Mouse (Mus musculus): Measurements from ENCODE around the gene Psmd9. TPM values are rescaled to one million over a fixed set of nuclear protein-coding genes. Genes with fewer than 3 reads are reported as not detected.

Psmd9 gene
- 10 to 100 TPM; 14.1 to 18.3 TPM for total RNA-seq (2021)

GRCm38 (mm10) chr5:123169284-123169683 is at the start of gene Psmd9:
Gene Psmd9 (plus strand): TSS chr5:123169413.
- intact Hi-C loops (cut with DNase I): no loop called here
- DNase-seq: no peak

- DNase-seq: no peak
- intact Hi-C loops (cut with DNase I): no loop called here
Observed at GRCm38 (mm10) chr5:123120624-123121215, 48.5 kb upstream of the Psmd9 start.

- no peak for DNase-seq
- intact Hi-C loops (cut with DNase I): no loop called here
Observed at GRCm38 (mm10) chr5:123122181-123122580, 47.0 kb upstream of the Psmd9 start.

- DNase-seq: no peak
- intact Hi-C loops (cut with DNase I): no loop called here
Observed at GRCm38 (mm10) chr5:123125105-123125504, 44.1 kb upstream of the Psmd9 start.

- no peak for DNase-seq
- intact Hi-C loops (cut with DNase I): no loop called here
Observed at GRCm38 (mm10) chr5:123125638-123126406, 43.4 kb upstream of the Psmd9 start.

GRCm38 (mm10) chr5:123127031-123127430 is 42.2 kb upstream of the Psmd9 start:
- no peak for DNase-seq
- intact Hi-C loops (cut with DNase I): no loop called here

- intact Hi-C loops (cut with DNase I): no loop called here
Observed at GRCm38 (mm10) chr5:123128426-123129169, 40.6 kb upstream of the Psmd9 start.

GRCm38 (mm10) chr5:123129170-123129757 is 39.9 kb upstream of the Psmd9 start:
- no peak for DNase-seq
- intact Hi-C loops (cut with DNase I): no loop called here

More at GRCm38 (mm10) chr5:123128426-123129169, 40.6 kb upstream of the Psmd9 start:
- no peak for DNase-seq

GRCm38 (mm10) chr5:123130030-123130813 is 39.0 kb upstream of the Psmd9 start:
- intact Hi-C loops (cut with DNase I): no loop called here
- DNase-seq: no peak

- intact Hi-C loops (cut with DNase I): no loop called here
Observed at GRCm38 (mm10) chr5:123130814-123131148, 38.4 kb upstream of the Psmd9 start.

GRCm38 (mm10) chr5:123132308-123133071 is 36.7 kb upstream of the Psmd9 start, which contains the start of gene Rhof:
Gene Rhof (minus strand): TSS chr5:123132692.
- intact Hi-C loops (cut with DNase I): loop anchor here (1.0 kb wide), 5 partner anchors 15 to 69 kb away; no protein-coding TSS in a partner anchor

More at GRCm38 (mm10) chr5:123130814-123131148, 38.4 kb upstream of the Psmd9 start:
- no peak for DNase-seq

GRCm38 (mm10) chr5:123133083-123133783 is 36.0 kb upstream of the Psmd9 start:
- peak; percentile 94 for DNase-seq
- intact Hi-C loops (cut with DNase I): loop anchor here (1.0 kb wide), 3 partner anchors 16 to 38 kb away; no protein-coding TSS in a partner anchor

More at GRCm38 (mm10) chr5:123132308-123133071, 36.7 kb upstream of the Psmd9 start, which contains the start of gene Rhof:
- peak; percentile 86 to 91 for DNase-seq

- DNase-seq: no peak
- intact Hi-C loops (cut with DNase I): loop anchor here (1.0 kb wide), 3 partner anchors 16 to 38 kb away; no protein-coding TSS in a partner anchor
Observed at GRCm38 (mm10) chr5:123133784-123134143, 35.4 kb upstream of the Psmd9 start.

- intact Hi-C loops (cut with DNase I): no loop called here
- peak; percentile 74 to 76 for DNase-seq
Observed at GRCm38 (mm10) chr5:123134186-123134874, 34.9 kb upstream of the Psmd9 start.

- intact Hi-C loops (cut with DNase I): no loop called here
- no peak for DNase-seq
Observed at GRCm38 (mm10) chr5:123134875-123135382, 34.3 kb upstream of the Psmd9 start.

- DNase-seq: peak; percentile 90 to 92
- intact Hi-C loops (cut with DNase I): no loop called here
Observed at GRCm38 (mm10) chr5:123135471-123136360, 33.5 kb upstream of the Psmd9 start.

Measured in heart, postnatal 36 days (tissue).